Mouse (Mus musculus): ENCODE results near the gene Sipa1l1. TPM values are rescaled to one million over a fixed set of nuclear protein-coding genes. Genes with fewer than 3 reads are reported as not detected.

Gene Sipa1l1
- polyA plus RNA-seq, 1 experiment from 2014 or later = 48.5 TPM

DNA sequence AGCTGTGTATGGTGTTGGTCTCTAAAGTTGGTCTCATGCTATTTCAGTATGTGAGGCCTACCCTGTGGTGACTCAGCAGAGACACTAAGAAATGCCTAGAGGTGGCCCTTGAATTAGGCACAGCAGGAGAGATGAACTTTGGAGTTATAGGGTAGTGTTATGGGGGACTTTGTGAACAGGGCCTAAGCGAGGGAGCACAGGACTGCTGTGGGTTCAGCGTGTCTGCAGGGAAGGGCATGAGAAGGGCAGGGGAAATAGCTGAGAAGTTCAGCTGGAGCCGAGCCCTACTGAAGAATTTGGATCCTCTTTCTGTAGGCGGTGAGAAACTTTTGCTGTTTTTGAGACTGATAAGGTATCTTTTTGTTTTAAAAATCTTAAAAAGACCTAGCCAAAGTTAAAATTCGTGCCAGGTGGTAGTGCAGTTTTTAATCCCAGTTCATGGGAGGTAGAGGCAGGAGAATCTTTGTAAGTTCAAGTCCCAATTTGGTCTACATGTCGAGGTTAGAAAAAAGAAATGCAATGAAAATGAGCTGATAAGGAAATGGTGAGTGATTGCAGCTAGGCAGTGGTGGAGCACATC is 87.9 kb downstream of the Sipa1l1 start:
- Histone ChIP-seq H3K4me3 (ENCODE audit: low read depth, low read length) (no peak overlapping the region), H3K9ac (ENCODE audit: low read length) (no peak overlapping the region), H3K4me2 (ENCODE audit: low read depth, low read length, severe bottlenecking) (no peak overlapping the region), H3K9me3 (ENCODE audit: control insufficient read depth, low read length) (no peaks in the 10 kb centered on the region), H3K4me1 (replicated peaks; ENCODE audit: control insufficient read depth, insufficient read depth, low read length) (no peaks in the 10 kb centered on the region; the same call in 1 of the 2 replicates), H3K27me3 (ENCODE audit: control insufficient read depth, insufficient read depth, low read length) (no peaks in the 10 kb centered on the region), H3K27ac (ENCODE audit: low read depth, low read length) (no peak overlapping the region), H3K36me3 (ENCODE audit: control insufficient read depth, insufficient read depth, low read length) (no peaks in the 10 kb centered on the region)
- no peak for DNase-seq (ENCODE audit: low spot score)
- ATAC-seq (replicated peaks; ENCODE audit: low FRiP score) = no peak
- WGBS = 92% methylated on average over 6 of the region's 6 CpGs

DNA sequence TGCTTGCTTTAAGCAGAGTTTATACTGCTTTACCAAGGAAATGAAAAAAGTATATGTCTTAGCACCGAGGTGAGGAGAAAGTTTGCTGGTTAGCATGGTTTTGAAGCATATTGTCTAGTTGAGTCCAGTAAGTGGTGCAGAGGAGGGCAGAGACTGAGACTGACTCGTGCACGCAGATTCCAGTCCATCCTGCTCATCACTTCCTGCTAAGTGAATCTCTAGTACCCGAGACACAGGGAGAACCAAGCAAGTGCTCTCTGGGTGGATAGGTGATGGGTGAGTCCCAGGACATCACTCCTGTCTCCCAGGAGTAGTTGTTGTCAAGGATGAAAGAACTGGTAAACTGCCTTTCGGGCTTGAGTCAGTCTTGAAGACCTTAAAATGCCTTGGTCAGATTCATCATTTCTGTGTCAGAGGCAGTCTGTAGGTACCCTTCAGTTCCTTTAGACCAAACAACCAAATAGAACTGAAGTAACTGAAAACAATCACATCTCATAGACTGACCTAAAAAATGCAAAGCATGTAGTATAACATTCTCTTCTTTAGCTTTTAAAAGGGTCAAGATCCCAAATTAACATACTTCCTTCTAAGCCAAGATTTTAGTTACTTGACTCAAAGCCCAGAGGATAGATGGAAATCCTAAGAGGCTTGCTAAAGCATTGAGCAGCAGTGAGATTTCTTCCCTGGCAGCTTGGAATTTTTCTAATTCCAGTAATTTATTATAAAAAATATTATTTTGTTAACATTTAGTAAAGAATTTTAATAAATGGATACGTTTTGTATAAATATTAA is 89.1 kb downstream of the Sipa1l1 start:
- H3K9ac ChIP-seq (ENCODE audit: low read length) = no peak overlapping the region
- no peaks in the 10 kb centered on the region; the same call in 1 of the 2 replicates for H3K4me1 ChIP-seq (replicated peaks; ENCODE audit: control insufficient read depth, insufficient read depth, low read length)
- no peaks in the 10 kb centered on the region for H3K36me3 ChIP-seq (ENCODE audit: control insufficient read depth, insufficient read depth, low read length)
- H3K9me3 ChIP-seq (ENCODE audit: control insufficient read depth, low read length) = no peaks in the 10 kb centered on the region
- ATAC-seq (replicated peaks; ENCODE audit: low FRiP score) (no peak), DNase-seq (ENCODE audit: low spot score) (no peak)
- no peak overlapping the region for H3K4me2 ChIP-seq (ENCODE audit: low read depth, low read length, severe bottlenecking)
- H3K27ac ChIP-seq (ENCODE audit: low read depth, low read length) = no peak overlapping the region
- no peak overlapping the region for H3K4me3 ChIP-seq (ENCODE audit: low read depth, low read length)
- H3K27me3 ChIP-seq (ENCODE audit: control insufficient read depth, insufficient read depth, low read length) = no peaks in the 10 kb centered on the region
- 90% methylated on average over 6 of the region's 6 CpGs for WGBS

DNA sequence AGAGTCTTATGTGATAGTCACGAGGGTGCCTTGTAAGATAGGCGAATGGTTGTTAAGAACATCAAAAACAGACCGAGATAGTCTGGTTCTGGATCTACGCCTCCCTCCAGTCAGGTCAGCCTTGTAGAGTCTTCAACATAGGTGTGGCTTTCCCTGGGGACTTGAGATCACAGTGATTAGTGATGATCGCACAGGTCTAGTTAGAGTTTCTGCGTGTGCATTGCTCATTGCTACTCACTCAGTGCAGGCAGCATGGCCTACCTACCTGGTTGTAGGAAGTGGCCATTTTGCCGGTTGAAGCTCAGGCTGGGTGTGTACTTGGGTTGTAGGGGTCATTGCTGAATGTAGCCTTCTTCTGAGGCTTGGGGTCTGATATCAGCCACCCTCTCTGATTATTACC is 94.3 kb downstream of the Sipa1l1 start:
- Histone ChIP-seq H3K27ac (ENCODE audit: low read depth, low read length) (no peak overlapping the region), H3K4me2 (ENCODE audit: low read depth, low read length, severe bottlenecking) (no peak overlapping the region), H3K9ac (ENCODE audit: low read length) (no peak overlapping the region), H3K9me3 (ENCODE audit: control insufficient read depth, low read length) (no peaks in the 10 kb centered on the region), H3K36me3 (ENCODE audit: control insufficient read depth, insufficient read depth, low read length) (no peaks in the 10 kb centered on the region), H3K4me1 (replicated peaks; ENCODE audit: control insufficient read depth, insufficient read depth, low read length) (no peaks in the 10 kb centered on the region), H3K27me3 (ENCODE audit: control insufficient read depth, insufficient read depth, low read length) (no peaks in the 10 kb centered on the region), H3K4me3 (ENCODE audit: low read depth, low read length) (no peak overlapping the region)
- no peak for ATAC-seq (replicated peaks; ENCODE audit: low FRiP score)
- DNase-seq (ENCODE audit: low spot score) = no peak
- WGBS = 93% methylated on average over 7 of the region's 7 CpGs

DNA sequence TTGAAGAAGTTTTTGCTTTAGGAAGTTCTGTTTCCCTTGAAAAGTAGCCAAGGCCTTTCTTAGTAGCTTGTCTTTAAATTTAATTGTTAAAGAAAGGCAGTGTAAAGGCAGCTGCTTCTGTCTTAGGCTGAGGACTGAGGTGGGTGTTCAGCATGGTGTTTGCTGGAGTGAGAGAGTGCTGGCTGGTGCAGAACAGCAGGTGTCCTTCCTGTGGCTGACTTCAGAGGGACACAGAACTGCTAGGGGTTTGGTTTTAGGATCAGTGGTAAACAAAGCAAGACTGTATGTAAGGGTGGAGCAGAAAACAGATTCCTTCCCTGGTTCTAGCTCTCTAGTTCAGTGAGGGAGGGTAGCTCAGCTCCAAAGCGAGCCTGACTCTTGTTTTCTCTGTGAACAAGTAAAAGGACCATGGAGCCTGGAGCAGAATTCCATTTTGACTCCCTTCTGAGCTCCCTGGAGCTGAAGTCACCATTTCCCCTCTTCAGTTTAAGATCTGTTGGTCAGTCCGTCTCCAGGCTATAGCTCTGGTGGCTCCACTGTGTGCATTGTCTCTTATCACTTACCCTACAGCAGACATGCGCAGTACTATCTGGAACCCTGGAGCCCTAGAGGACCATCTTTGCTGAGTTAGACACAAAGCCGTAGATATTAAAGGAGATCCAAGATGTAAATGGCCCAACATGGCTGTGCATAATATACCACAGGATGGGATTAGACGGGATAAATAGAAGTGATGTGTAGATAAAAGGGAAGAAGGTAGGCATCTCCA is 95.1 kb downstream of the Sipa1l1 start:
- Histone ChIP-seq H3K27ac (ENCODE audit: low read depth, low read length) (no peak overlapping the region), H3K4me2 (ENCODE audit: low read depth, low read length, severe bottlenecking) (no peak overlapping the region), H3K9ac (ENCODE audit: low read length) (no peak overlapping the region), H3K4me1 (replicated peaks; ENCODE audit: control insufficient read depth, insufficient read depth, low read length) (no peaks in the 10 kb centered on the region), H3K4me3 (ENCODE audit: low read depth, low read length) (no peak overlapping the region), H3K36me3 (ENCODE audit: control insufficient read depth, insufficient read depth, low read length) (no peaks in the 10 kb centered on the region), H3K9me3 (ENCODE audit: control insufficient read depth, low read length) (no peaks in the 10 kb centered on the region), H3K27me3 (ENCODE audit: control insufficient read depth, insufficient read depth, low read length) (no peaks in the 10 kb centered on the region)
- DNase-seq (ENCODE audit: low spot score) = no peak
- 89% methylated on average over 5 of the region's 5 CpGs for WGBS
- no peak for ATAC-seq (replicated peaks; ENCODE audit: low FRiP score)

DNA sequence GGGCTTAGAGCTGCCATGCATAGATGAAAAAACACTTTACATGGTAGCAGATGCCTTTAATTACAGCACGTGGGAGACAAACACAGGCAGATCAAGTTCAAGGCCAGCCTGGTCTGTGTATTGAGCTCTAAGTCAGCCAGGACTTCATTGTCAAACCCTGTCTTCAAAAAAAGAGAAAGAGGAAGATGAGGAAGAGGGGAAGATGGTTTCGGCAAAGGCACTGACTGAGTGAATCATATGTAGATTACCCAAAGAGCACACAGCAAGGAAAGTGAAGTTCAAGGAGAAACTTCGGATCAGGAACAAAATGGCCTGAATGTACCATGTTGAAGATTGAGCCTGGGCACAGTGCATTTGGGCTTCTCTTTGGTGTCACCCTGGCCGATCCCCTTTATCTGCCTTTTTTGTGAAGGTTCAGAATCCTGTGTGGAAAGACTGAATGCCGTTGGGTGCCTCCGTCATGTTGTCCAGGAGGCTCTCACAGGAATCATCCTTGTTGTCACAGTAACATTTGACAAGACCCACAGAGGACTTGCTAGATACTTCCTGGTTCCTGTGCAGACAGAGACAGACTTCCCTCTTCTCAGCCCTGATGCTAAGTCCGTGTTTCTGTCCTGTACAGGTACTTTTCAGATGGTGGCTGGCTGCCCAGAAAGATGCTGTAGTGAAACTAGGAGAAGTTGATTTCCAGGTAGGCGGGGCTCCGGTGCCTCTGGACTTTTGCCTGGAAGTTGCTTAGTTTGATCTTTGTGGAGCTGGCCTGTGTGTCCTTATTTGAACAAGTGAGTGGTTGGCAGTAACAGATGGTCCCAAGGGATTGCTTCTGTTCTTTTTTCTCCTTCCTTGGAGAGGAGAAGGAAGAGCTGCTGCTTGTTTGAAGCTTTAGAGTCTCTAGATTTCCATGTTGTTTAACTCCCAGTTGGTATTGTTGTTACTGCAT is 96.5 kb downstream of the Sipa1l1 start:
- H3K36me3 ChIP-seq (ENCODE audit: control insufficient read depth, insufficient read depth, low read length) = no peaks in the 10 kb centered on the region
- ATAC-seq (replicated peaks; ENCODE audit: low FRiP score) = no peak

DNA sequence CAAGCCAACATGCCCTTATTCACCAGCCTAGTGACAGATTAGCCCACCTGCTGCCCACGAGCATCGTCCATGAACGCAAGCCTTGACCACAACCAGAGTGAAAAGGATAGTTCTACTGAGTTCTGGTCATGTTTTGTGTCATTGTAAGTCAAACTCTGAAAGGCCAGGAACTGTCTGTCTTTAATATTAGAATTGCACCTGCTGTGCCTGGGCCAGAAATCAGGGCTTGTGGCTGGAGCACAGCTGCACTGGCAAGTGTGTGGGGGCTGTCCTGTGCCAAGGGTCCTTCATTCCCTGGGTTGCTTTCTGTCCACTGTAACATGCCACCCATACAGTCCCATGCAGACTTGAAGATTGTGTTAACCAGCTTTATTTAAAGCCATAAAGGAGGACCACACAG is 102.3 kb downstream of the Sipa1l1 start:
- WGBS = 90% methylated on average over 3 of the region's 3 CpGs
- no peak overlapping the region for H3K4me2 ChIP-seq (ENCODE audit: low read depth, low read length, severe bottlenecking)
- ATAC-seq (replicated peaks; ENCODE audit: low FRiP score) (no peak), DNase-seq (ENCODE audit: low spot score) (no peak)
- H3K9me3 ChIP-seq (ENCODE audit: control insufficient read depth, low read length) = no peaks in the 10 kb centered on the region
- H3K27ac ChIP-seq (ENCODE audit: low read depth, low read length) = no peak overlapping the region
- H3K27me3 ChIP-seq (ENCODE audit: control insufficient read depth, insufficient read depth, low read length) = no peaks in the 10 kb centered on the region
- H3K36me3 ChIP-seq (ENCODE audit: control insufficient read depth, insufficient read depth, low read length) = no peaks in the 10 kb centered on the region
- H3K4me1 ChIP-seq (replicated peaks; ENCODE audit: control insufficient read depth, insufficient read depth, low read length) = no peaks in the 10 kb centered on the region
- H3K4me3 ChIP-seq (ENCODE audit: low read depth, low read length) = no peak overlapping the region
- no peak overlapping the region for H3K9ac ChIP-seq (ENCODE audit: low read length)

More for the DNA sequence above, 96.5 kb downstream of the Sipa1l1 start:
- H3K4me1 ChIP-seq (replicated peaks; ENCODE audit: control insufficient read depth, insufficient read depth, low read length) = no peaks in the 10 kb centered on the region
- H3K4me2 ChIP-seq (ENCODE audit: low read depth, low read length, severe bottlenecking) = no peak overlapping the region
- H3K9me3 ChIP-seq (ENCODE audit: control insufficient read depth, low read length) = no peaks in the 10 kb centered on the region
- no peak for DNase-seq (ENCODE audit: low spot score)
- no peaks in the 10 kb centered on the region for H3K27me3 ChIP-seq (ENCODE audit: control insufficient read depth, insufficient read depth, low read length)
- no peak overlapping the region for H3K9ac ChIP-seq (ENCODE audit: low read length)
- no peak overlapping the region for H3K4me3 ChIP-seq (ENCODE audit: low read depth, low read length)
- no peak overlapping the region for H3K27ac ChIP-seq (ENCODE audit: low read depth, low read length)
- 88% methylated on average over 9 of the region's 9 CpGs for WGBS

DNA sequence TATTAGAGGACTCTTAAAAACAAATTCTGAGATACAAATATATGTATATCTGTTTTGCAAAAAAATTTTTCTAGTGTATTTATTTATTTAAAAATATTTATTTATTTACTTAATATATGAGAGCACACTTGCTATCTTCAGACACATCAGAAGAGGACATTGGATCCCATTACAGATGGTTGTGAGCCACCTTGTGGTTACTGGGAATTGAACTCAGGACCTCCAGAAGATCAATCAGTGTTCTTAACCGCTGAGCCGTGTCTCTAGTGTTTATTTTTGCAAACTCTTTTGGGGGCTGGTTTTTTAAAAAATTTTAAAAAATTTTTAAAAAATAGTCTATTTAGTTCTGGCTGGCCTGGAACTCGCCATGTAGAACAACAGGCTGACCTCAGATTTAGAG is 104.4 kb downstream of the Sipa1l1 start:
- H3K27me3 ChIP-seq (ENCODE audit: control insufficient read depth, insufficient read depth, low read length) = no peaks in the 10 kb centered on the region
- H3K4me1 ChIP-seq (replicated peaks; ENCODE audit: control insufficient read depth, insufficient read depth, low read length) = no peaks in the 10 kb centered on the region
- DNase-seq (ENCODE audit: low spot score) (no peak), ATAC-seq (replicated peaks; ENCODE audit: low FRiP score) (no peak)
- H3K36me3 ChIP-seq (ENCODE audit: control insufficient read depth, insufficient read depth, low read length) = no peaks in the 10 kb centered on the region
- WGBS = 86% methylated on average over 3 of the region's 3 CpGs
- no peak overlapping the region for H3K4me3 ChIP-seq (ENCODE audit: low read depth, low read length)
- H3K9me3 ChIP-seq (ENCODE audit: control insufficient read depth, low read length) = no peaks in the 10 kb centered on the region
- H3K4me2 ChIP-seq (ENCODE audit: low read depth, low read length, severe bottlenecking) = no peak overlapping the region
- no peak overlapping the region for H3K27ac ChIP-seq (ENCODE audit: low read depth, low read length)
- no peak overlapping the region for H3K9ac ChIP-seq (ENCODE audit: low read length)

DNA sequence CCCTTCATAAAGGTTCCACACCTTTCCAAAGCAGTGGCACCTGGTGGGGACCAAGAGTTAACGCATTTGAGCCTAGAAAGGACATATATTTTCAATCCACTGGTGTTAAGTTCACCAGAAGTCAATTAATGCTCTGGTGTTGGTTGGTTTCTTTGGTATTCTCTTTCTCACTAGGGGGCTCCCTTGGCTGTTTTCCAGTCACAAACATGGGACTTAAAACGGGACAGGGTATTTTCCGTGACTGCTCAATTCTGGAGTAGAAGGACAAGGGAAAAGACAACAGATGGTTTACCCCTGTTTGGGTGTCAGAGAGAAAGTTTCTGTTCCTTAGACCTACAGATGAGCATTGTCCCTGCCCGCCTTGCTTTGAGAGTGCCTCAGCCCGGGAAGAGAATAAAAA is 105.5 kb downstream of the Sipa1l1 start:
- H3K4me2 ChIP-seq (ENCODE audit: low read depth, low read length, severe bottlenecking) = no peak overlapping the region
- H3K27ac ChIP-seq (ENCODE audit: low read depth, low read length) = no peak overlapping the region
- no peaks in the 10 kb centered on the region for H3K4me1 ChIP-seq (replicated peaks; ENCODE audit: control insufficient read depth, insufficient read depth, low read length)
- H3K36me3 ChIP-seq (ENCODE audit: control insufficient read depth, insufficient read depth, low read length) = no peaks in the 10 kb centered on the region
- WGBS = 77% methylated on average over 5 of the region's 5 CpGs
- DNase-seq (ENCODE audit: low spot score) = no peak
- H3K4me3 ChIP-seq (ENCODE audit: low read depth, low read length) = no peak overlapping the region
- ATAC-seq (replicated peaks; ENCODE audit: low FRiP score) = no peak
- no peaks in the 10 kb centered on the region for H3K9me3 ChIP-seq (ENCODE audit: control insufficient read depth, low read length)
- no peaks in the 10 kb centered on the region for H3K27me3 ChIP-seq (ENCODE audit: control insufficient read depth, insufficient read depth, low read length)
- no peak overlapping the region for H3K9ac ChIP-seq (ENCODE audit: low read length)

Measured in forebrain, embryonic 11.5 days (tissue).